Mouse (Mus musculus): ENCODE results near the gene Cs.

Gene Cs

DNA sequence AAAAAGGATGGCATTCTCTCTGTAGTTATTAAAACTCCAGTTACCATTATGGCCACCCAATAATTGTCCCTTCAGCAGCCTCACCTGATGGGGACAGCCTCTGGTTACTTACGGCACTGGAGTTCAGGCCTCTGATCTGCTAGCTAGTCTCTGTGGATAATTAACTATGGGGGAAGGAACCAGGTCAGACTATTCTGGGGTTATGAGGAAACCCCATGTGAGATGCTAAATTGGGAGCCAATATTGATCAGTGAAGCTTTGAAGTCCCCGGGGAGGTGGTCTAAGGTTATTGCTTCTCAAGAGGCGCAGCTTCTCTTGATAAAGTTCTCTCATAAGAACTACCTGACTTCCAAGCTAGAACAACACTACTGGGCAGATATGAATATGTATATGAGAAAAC is 1.3 kb upstream of the Cs start:
- no peak for DNase-seq

DNA sequence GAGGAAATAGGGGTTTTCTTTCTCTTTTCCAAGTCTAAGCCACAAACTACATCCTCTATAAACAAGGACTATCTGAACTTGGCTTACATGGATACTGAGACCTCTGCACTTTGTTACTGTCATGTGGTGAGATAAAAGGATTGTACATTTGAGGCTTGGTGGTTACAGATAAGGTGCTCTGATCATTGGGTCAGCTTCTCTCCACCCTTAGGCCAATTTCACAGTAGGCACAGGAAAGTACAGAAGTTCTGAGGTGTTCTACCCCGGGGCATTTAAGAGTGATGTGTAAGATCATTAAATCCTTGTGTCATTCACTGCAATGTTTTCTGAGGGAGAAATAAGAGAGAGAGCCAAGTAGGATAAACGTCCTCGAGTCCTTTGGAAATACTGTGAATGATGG is 937 bp upstream of the Cs start:
- DNase-seq = no peak

DNA sequence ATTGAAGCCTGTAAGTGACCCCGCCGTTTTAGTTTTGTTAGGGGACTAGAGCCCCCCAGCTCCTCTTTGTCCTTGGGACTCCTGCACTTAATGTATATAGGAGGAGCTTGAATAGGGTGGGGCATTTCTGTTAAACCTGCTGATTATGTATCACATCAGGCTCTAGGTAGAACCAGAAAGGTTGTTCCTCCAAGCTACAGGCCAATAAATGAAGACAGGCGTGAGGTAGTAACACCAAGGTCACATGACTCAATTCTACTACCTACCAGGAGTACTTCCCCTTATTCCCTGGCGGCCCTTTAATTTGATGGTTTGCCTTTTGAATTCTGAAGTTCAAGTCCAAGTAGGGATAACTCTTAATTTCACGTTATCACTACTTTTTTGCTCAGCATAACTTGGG is 881 bp downstream of the Cs start:
- no peak for DNase-seq

DNA sequence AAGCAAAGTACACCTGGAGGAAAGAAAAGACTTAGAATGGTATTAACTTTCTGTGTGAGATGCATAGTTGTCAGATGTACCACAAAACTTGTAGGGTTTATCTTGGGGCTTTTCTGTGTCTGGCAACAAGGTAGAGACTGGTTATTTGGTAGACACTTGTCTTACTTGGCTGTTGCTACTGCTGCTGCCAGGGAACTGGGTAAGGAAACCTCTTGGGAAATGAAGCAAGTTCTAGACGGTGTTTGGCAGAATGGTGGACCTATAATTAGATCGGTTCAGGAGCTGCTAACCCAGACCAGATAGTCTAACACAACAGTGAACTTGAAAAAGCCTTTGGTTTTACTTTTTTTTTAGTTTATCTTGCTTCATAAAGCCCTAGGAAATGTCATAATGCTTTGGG is 1.4 kb downstream of the Cs start:
- DNase-seq = no peak

DNA sequence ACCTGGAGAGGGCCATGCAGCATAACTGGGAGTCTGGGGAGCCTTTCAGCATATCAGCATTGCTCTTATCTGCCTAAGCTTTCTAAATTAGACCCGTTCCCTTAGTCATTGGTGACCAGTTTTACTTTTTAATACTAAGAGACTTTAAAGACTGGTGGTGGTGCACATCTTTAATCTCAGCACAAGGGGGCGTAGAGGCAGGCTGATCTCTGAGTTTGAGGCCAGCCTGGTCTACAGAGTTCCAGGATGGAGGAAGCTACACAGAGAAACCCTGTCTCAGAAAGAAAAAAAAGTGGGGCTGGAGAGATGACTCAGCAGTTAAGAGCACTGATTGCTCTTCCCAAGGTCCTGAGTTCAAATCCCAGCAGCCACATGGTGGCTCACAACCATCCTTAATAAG is 2.7 kb downstream of the Cs start:
- no peak for DNase-seq

DNA sequence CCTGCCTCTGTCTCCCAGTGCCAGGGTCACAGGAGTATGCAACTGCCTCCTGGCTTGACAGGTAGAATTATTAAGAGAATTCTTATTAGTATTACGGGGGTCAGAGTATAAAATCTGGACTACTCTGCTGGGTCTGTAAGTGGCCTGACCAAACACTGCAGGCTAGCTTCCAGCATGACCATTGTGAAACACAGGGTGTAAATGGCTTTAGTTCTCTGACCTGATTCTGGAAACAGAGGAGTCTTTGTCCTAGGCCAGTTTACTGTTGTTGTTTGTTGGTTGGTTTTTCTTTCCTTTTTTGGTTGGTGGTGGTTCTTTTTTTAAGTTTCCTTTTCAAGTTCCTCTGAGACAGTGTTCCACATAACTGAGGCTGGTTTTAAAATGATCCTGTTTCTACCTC is 5.9 kb downstream of the Cs start:
- DNase-seq = no peak

DNA sequence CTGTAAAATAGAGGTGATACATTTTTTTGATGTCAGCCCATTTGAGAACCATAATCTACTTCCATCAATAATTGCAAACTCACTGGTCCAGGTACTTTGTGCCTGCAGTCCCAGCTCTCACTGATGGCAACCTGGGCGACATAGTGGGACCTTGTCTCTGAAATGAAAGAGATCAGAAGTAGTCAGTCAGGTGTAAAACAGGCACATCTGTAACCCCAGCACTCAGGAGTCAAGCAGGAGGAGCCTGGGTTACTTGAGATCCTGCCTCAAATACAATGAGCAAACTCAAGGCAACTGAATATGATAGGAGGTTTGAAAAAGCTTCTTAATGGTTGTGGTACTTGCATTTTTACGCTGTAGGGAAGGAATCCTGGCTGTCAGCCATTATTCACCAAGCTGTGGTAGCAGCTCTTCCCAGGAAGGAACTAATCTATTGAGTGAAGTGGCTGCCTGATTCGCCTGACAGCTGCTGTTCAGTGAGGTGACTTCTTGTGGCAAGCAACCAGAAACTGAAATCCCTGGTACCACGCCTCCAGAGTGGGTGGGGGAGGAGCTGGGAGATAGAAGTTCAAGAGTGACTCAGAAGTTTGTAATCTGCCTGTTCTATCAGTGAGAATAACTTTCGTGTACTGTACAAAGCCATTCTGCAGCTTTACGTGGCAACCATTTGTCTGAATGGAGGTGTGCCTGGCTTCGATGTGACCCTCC is 7.2 kb downstream of the Cs start:
- DNase-seq = peak; percentile 81

DNA sequence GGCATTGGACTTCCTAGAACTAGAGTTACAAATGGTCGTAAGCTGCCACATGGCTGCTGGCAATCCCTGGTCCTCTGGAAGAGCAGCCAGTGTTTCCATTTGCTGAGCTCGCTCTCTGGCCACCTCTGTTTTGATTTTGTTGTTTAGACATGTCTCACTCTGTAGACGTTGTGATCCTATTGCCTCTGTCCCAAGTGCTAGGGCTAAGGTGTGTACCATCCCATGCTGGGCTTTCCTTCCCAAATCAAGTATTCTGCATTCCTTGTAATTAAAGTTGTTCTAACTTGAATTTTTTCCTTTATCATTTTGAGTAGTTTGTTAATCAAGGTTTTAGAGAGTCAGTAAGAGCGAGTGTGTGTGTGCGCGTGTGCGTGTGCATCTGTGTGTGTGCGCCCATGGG is 10.0 kb downstream of the Cs start:
- no peak for DNase-seq

DNA sequence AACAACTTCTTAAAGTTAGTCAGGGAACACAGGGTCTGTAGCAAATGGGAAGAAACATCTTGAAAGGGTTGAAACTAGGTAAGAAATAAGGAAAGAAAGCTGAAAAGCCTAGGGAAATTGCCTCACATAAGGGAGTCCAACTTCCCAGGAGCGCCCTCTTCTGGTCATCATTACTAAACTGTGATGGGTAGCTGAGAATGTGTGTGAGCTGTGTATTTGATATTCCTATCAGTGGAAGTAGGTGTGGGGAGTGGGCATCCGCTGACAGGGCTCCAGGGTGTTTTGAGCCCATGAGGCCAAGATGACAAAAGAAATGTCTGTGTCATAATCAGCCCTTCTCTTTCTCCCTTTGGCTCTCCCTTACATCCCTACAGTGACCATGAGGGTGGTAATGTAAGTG is 21.3 kb downstream of the Cs start:
- DNase-seq = peak; percentile 52

DNA sequence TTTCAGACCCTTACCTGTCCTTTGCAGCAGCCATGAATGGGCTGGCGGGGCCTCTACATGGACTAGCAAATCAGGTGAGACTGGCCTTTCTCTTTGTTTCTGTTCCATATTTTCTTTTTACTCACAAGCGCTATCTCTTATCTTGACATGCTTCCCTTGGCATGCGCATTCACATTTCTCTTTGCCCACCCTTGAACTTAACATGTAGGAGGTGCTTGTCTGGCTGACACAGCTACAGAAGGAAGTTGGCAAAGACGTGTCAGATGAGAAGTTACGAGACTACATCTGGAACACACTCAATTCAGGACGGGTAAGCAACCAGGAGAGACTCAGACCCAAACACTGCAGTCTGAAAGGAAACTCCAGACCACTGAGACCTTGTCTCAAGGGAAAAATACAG is 21.7 kb downstream of the Cs start:
- DNase-seq = no peak

DNA sequence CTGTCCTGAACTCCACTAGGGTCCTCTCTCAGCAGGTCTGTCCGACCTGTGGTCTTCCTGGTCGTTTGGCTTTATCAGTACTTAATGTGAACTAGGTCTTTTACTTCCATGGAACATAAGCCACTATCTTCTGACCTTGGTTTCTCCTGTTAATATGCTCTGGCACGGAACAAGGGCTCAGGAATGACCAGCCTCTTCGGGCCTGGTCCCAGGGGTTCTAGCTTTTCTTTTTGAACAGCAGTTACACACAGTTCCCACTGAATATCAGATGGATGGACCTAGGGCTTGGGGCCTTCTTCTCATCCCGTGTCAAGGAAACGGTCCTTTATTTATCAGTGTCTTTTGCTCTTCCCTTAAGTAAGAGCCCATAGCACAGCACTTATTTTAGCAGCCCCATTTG is 24.3 kb downstream of the Cs start:
- DNase-seq = no peak

DNA sequence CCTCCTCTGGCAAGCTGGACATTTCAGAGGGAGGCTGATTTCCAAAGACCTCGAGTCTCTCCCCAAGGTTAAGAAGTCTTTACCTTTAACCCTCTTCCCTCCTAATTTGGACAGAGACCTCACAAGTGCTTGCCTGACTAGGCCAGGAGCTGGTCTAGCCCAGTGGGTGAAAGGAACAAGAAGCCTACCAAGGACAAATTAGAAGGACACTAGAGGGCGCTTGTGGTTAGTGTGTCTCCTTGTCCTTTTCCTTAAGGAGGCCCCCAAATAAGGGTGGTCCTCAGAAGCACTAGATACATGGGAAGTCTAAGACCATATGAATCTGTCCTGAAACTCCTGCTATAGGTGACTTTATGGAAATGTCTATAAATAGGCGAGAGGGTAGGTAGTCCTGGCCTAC is 25.0 kb downstream of the Cs start:
- peak; percentile 30 for DNase-seq

DNA sequence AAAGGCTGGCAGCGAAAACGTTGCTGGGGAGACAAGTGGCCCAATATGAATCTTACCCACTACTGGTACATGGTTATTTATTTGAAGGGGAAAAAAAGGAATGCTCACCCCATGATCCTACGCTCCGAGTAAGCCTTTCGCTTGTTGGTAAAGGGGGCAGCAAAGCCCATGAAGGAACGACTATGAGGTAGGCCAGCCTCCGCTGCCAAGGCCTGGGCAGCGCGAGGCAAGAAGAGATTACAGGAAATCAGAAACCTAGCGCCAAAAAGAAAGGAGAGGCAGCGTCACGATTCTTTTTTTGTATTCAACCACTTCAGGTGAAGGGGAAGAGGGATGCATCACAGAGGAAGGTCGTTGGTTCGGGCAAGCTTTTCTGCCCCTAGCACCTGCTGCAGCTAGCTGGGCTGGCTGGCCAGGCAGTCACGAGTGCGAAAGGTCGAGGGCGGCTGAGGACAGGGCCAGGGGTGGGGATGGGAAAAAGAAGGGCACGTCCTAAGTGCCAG is 30.4 kb downstream of the Cs start:
- DNase-seq = no peak

DNA sequence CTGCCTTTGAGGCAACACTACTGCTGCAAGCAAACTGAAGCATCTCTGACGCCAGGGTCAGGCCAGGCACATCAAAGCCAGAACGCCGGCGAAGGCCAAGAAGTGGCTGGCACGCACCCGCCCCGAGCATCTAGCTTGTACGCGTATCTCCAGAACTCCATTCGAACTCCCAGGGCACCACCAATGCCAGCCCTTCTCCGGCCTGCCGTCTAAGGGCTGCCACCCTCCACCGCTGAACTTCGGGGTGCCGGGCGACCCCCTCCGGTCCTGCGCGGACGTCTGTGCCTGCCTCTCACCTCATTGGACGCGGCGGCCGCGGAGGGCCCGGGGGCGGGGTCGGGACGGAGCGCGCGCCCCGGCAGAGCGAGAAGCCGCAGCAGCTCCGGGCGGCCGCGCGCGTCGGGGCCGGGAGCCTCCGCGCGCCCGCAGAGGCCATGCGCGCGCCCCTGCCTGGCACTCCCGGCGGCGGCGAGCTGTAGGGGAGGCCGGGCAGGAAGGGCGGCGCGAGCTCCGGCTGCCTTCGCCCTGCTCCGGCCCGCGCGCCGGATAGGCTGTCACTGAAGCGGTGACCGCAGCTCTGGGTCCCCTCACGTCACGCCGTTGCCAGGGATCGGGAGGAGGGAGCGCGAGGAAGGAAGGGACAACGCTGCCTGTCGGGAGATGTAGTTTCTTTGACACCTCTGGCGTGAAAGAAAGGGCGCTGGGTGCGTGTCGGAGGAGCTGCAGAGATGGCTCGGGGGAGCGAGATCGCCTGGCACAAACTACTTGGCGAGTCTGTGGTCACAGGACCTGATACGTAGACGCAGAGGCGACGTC is 31.1 kb downstream of the Cs start, which contains the start of gene Coq10a:
Gene Coq10a (minus strand): TSS at position 596 of the 816 bp plus-strand sequence.
- peak; percentile 91 for DNase-seq

DNA sequence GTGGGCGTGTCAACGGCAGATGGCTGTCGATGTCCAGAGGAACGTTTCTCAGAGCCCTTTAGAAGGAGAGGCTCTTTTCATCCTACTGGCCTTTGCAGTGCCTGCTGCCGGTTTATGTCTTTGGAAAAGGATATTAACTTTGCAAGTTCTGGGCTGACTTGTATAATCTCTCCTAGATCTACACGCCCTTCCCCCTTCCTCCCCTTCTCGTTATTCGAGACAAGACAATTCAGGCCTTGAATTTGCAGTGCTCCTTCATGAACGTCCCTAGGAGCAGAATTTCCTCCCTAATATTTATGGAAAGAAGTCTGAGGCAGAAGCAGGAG is 31.6 kb downstream of the Cs start:
- DNase-seq = no peak

DNA sequence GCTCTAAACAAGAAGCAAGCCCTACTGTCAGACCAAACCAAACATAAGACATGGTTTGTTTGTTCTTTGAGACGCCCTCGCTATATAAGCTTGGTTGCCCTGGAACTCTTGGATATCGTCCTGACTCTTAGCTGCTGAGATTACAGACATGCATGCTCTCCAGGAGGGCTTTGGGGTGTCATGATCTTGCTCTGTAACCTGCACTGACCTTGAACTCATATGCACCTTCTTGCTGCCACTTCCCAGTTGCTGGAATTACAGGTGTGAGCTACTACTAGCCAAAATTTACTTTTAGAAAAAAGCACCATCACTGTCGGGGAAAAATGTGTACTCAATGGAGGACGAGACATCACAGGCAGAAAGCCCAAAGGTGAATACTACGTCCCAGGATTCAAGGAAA is 32.1 kb downstream of the Cs start:
- DNase-seq = no peak

DNA sequence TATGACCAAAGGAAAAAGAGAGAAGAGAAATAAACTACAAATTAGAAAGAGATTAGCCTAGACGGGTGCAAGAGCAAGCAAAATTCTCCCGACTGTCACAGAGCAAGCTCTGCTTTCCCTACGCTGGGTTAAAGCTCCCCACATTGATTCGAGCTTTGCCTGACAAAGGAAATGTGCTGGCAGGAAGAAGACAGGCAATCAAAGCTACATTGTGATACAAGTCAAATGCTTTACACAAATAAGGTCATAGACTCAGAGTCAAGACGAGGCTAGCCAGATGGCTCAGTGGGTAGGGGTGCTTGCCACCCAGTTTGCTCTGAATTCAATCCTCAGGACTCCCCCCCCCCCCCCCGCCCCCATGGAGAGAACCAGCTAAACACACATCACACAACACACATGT is 32.5 kb downstream of the Cs start:
- DNase-seq = no peak

DNA sequence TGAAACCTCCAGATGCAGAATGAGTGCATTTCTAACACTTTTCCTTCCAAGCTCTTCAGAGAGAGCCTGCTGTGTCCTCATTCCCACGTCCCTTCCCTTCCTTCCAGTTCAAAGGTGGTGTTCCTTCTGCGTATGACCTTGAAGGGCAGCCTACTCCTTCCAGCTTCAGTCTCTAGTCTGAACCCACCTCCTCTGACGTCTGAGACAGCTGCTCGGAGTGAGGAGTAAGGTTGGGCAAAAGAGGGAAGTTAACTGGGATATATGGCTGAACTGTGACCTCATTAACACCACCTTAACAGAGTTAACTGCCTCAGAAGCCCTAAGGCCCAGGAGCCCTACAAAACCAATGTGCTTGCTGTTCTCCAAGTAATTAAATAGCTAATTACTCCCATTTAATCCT is 33.1 kb downstream of the Cs start:
- DNase-seq = no peak

DNA sequence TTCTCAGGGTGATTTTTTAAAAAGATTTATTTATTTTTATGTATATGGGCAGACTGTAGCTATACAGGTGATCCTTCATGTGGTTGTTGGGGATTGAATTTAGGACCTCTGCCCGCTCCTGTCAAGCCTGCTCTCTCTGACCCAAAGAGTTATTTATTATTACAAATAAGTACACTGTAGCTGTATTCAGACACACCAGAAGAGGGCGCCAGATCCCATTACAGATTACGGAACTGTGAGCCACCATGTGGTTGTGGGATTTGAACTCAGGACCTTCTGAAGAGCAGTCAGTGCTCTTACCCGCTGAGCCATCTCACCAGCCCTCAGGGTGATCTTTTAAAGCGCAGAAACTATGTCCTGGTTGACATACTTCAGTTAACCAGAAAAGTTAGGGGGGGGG is 34.6 kb downstream of the Cs start:
- DNase-seq = no peak

DNA sequence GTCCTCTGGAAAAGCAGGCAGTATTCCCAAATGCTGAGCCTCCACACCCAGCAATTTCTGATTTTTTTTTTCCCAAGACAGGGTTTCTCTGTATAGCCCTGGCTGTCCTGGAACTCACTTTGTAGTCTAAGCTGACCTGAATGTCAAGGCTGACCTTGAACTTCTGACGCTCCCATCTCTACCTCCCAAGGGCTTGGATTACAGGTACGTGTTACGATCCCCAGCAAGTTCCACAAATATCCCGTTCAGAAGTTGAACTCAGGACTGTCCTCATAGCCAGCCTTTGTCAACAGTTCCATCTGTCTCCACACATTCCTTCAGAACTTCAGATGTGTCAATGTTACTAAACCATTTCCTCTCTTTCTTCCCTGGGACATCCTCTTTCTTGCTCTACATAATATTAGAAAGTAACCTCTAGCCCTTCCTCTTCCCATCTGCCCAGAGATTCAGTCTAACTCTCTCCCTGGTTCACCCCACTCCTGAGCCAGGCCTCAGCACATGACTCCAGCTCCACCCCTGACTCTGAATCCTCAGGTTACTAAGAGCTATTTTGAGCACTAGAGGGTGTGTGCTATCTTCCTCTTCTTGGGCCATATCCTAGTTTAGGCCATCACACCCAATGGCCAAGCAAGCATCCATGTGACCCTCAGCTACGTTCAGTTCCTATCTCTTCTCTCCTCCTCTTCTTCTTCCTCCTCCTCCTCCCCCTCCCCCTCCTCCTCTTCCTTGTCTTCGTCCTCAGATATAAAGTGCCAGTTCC is 35.6 kb downstream of the Cs start:
- DNase-seq = no peak

DNA sequence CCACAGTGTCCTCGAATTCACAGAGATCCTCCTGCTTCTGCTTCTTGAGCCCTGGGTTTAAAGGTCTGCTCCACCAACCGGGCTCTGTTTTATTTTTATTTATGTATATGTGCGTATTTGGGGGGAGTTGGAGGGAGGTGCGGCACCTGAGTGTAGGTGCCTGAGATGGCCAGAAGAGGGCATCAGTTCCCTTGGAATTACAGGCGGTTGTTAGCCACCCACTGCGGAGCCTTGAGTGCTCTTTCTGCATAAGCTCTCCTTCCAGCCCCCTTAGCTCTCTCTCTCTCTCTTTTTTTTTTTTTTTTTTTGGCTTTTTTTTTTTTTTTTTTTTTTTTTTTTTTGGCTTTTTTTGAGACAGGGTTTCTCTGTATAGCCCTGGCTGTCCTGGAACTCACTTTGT is 36.9 kb downstream of the Cs start:
- peak; percentile 29 for DNase-seq

DNA sequence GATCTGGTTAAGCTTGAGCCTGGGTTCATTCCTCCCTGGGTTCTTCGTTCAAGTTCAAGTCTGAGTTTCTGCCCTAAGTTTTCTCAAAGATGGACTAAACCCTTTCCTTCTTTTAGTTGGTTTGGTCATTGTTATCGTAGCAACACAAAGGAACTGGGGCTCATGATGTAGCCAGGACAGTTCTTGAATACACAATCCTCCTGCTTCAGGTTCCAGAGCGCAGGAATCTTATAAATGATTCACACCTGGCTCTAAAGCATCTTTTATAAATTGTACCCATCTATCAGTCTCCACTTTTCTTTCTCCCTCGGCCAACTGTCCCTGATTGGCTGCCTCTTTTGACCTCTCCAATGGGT is 38.5 kb downstream of the Cs start:
- DNase-seq = no peak

DNA sequence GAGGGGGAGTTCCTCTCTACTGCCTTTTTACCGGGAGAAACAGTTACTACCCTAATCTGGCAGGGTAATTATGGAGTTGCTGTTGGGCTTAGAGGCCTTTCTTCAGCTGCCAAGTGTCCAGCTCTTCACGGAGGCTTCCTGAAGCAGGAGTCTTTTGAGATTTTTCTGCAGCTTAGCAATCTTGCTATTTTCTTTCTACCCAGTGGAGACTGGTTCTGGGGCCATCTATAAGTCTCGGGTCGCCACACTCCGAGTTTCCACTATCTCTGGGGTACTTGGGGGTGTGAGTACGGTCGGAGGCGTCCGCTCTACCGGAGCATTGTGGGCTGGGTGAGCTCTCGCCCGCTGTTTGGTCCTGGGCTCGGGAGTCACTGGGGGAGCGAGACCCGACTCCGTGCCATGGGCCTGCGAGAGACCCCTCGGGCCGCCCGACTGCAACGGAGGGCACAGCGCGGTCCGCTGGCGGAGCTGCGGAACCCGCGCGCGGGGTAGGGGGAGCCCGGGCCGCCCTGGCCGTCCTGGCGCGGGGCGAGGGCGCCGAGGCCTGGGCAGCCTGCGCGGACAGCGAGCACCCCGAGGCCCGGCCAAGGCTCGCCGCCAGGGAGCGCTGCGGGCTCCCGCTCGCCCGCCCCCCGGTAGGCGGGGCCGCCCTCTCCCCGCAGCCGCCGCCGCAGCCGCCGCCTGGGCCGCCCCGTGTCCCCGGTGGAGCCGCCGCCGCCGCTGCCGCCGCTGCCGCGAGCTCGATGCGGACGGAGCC is 39.1 kb downstream of the Cs start, which contains the start of gene Ankrd52:
Gene Ankrd52 (plus strand): TSS at position 661 of the 757 bp plus-strand sequence.
- DNase-seq = peak; percentile 89

Data from thymus, postnatal 25 days (tissue).